Mouse (Mus musculus): Measurements from ENCODE around the gene Msmb. TPM values are rescaled to one million over a fixed set of nuclear protein-coding genes. Genes with fewer than 3 reads are reported as not detected.
"Not testable (repeated sequence)": the region's sequence is repeated elsewhere in the genome, so short reads cannot be mapped to it uniquely, and the experiment has no call there.

Gene Msmb
- total and polyA plus RNA-seq, 3 experiments: not detected

- no peaks in the 10 kb centered on the region for H3K9me3 ChIP-seq (replicated peaks; ENCODE audit: insufficient read depth, low read length)
- no peak overlapping the region for H3K27ac ChIP-seq (ENCODE audit: control insufficient read depth, low read depth, low read length)
- no peak overlapping the region for H3K9ac ChIP-seq (ENCODE audit: control insufficient read depth, low read depth, low read length, poor library complexity, severe bottlenecking)
- TF ChIP-seq SMC3 (IDR thresholded peaks at IDR 0.05; ENCODE audit: low read depth, low read length) (no peak), ZC3H11A (IDR thresholded peaks at IDR 0.05; ENCODE audit: low read depth, low read length) (no peak), RCOR1 (IDR thresholded peaks at IDR 0.05; ENCODE audit: low read depth, low read length) (no peak)
- peaks cover 7% of the 10 kb centered on the region in 2 experiments for H3K4me1 ChIP-seq (ENCODE audit: control insufficient read depth in 1 of 2, insufficient read depth in 2 of 2, low read length in 2 of 2)
- no peak for DNase-seq (ENCODE audit: low read depth, low spot score)
- no peaks in the 10 kb centered on the region for H3K79me2 ChIP-seq (ENCODE audit: control insufficient read depth, insufficient read depth, low read length, poor library complexity)
- H3K36me3 ChIP-seq (ENCODE audit: control insufficient read depth in 1 of 2, insufficient read depth in 2 of 2, low read length in 2 of 2): peaks cover 0 to 5% of the 10 kb centered on the region in 2 experiments
- no peak overlapping the region for H3K4me3 ChIP-seq (ENCODE audit: control insufficient read depth in 1 of 2, insufficient read depth in 1 of 2, low read depth in 2 of 2, low read length in 2 of 2)
- H3K27me3 ChIP-seq (ENCODE audit: control insufficient read depth in 1 of 2, insufficient read depth in 2 of 2, low read length in 2 of 2): no peaks in the 10 kb centered on the region
Measured at GRCm38 (mm10) chr14:32106911-32107310, 34.9 kb upstream of the Msmb start.

DNA sequence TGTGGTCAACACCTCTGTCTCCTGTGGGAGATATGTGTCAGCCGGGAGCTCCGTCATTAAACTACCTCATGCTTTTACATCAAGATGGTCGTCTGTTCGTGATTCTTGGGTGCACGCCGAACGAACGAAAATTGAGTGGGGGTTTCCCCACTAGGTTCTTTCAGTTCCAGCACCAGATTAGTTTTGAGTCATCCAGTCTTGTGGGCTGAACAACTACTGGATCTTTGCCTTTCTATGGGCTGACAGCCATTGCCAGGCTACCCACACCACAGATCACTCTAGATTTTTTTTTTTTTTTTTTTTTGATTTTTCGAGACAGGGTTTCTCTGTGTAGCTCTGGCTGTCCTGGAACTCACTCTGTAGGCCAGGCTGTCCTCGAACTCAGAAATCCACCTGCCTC, 29.7 kb upstream of the Msmb start:
- not testable (repeated sequence) for DNase-seq (ENCODE audit: low read depth, low spot score); H3K79me2 ChIP-seq (ENCODE audit: control insufficient read depth, insufficient read depth, low read length, poor library complexity); H3K27ac ChIP-seq (ENCODE audit: control insufficient read depth, low read depth, low read length); H3K9ac ChIP-seq (ENCODE audit: control insufficient read depth, low read depth, low read length, poor library complexity, severe bottlenecking); H3K9me3 ChIP-seq (replicated peaks; ENCODE audit: insufficient read depth, low read length); H3K27me3 ChIP-seq (ENCODE audit: control insufficient read depth in 1 of 2, insufficient read depth in 2 of 2, low read length in 2 of 2); H3K4me3 ChIP-seq (ENCODE audit: control insufficient read depth in 1 of 2, insufficient read depth in 1 of 2, low read depth in 2 of 2, low read length in 2 of 2); H3K4me1 ChIP-seq (ENCODE audit: control insufficient read depth in 1 of 2, insufficient read depth in 2 of 2, low read length in 2 of 2); H3K36me3 ChIP-seq (ENCODE audit: control insufficient read depth in 1 of 2, insufficient read depth in 2 of 2, low read length in 2 of 2)

- no peak overlapping the region for H3K9ac ChIP-seq (ENCODE audit: control insufficient read depth, low read depth, low read length, poor library complexity, severe bottlenecking)
- no peak for DNase-seq (ENCODE audit: low read depth, low spot score)
- H3K4me1 ChIP-seq (ENCODE audit: control insufficient read depth in 1 of 2, insufficient read depth in 2 of 2, low read length in 2 of 2): no peaks in the 10 kb centered on the region
Measured at GRCm38 (mm10) chr14:32120940-32121919, 20.6 kb upstream of the Msmb start.

DNA sequence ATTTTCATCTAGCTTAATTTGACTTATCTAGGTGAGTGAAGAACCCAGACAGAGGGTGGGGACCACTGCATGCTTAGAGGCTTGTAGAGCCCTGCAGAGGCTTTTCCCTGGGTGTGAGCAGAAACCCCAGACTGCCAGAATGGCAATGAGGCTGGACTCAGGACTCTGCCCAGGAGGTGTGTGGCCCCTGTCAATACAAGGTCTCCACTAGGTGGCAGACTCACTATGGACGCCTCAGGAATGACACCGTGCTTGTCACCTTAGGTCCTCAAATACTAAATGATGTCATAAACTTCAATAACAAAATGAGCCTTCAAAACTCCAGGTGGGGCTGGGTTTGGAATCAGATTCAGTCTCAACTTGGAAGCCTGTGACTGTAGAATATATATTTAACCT, 19.9 kb upstream of the Msmb start:
- TF ChIP-seq CTCF (IDR thresholded peaks at IDR 0.05 in 2 of 3, conservative IDR thresholded peaks at IDR 0.05 in 1 of 3; ENCODE audit: control insufficient read depth in 1 of 3, insufficient read depth in 1 of 3, low read depth in 2 of 3, low read length in 3 of 3, poor library complexity in 1 of 3, severe bottlenecking in 1 of 3): peak; percentile 68 to 84 (median 79)
- no peak for TF ChIP-seq HCFC1 (IDR thresholded peaks at IDR 0.05; ENCODE audit: low read depth, low read length)
- TF ChIP-seq TAL1 (IDR thresholded peaks at IDR 0.05; ENCODE audit: low read length): no peak
- peak; percentile 85 for TF ChIP-seq SMC3 (IDR thresholded peaks at IDR 0.05; ENCODE audit: low read depth, low read length)
- TF ChIP-seq RAD21 (IDR thresholded peaks at IDR 0.05; ENCODE audit: low read depth, low read length): peak; percentile 75
- no peak for TF ChIP-seq KAT2A (conservative IDR thresholded peaks at IDR 0.05; ENCODE audit: low read depth, low read length)
- no peak for TF ChIP-seq MAZ (IDR thresholded peaks at IDR 0.05; ENCODE audit: low read depth, low read length)
- TF ChIP-seq JUND (IDR thresholded peaks at IDR 0.05; ENCODE audit: low read depth, low read length): no peak
- peak; percentile 62 for TF ChIP-seq ZC3H11A (IDR thresholded peaks at IDR 0.05; ENCODE audit: low read depth, low read length)
- H3K4me1 ChIP-seq (ENCODE audit: control insufficient read depth in 1 of 2, insufficient read depth in 2 of 2, low read length in 2 of 2): no peaks in the 10 kb centered on the region
- no peak overlapping the region for H3K9ac ChIP-seq (ENCODE audit: control insufficient read depth, low read depth, low read length, poor library complexity, severe bottlenecking)
- no peaks in the 10 kb centered on the region for H3K79me2 ChIP-seq (ENCODE audit: control insufficient read depth, insufficient read depth, low read length, poor library complexity)
- H3K27ac ChIP-seq (ENCODE audit: control insufficient read depth, low read depth, low read length): no peak overlapping the region
- no peaks in the 10 kb centered on the region for H3K9me3 ChIP-seq (replicated peaks; ENCODE audit: insufficient read depth, low read length)
- no peaks in the 10 kb centered on the region for H3K36me3 ChIP-seq (ENCODE audit: control insufficient read depth in 1 of 2, insufficient read depth in 2 of 2, low read length in 2 of 2)
- H3K27me3 ChIP-seq (ENCODE audit: control insufficient read depth in 1 of 2, insufficient read depth in 2 of 2, low read length in 2 of 2): peaks cover 0 to 3% of the 10 kb centered on the region in 2 experiments
- no peak overlapping the region for H3K4me3 ChIP-seq (ENCODE audit: control insufficient read depth in 1 of 2, insufficient read depth in 1 of 2, low read depth in 2 of 2, low read length in 2 of 2)
- DNase-seq (ENCODE audit: low read depth, low spot score): peak; percentile 65

More at GRCm38 (mm10) chr14:32120940-32121919, 20.6 kb upstream of the Msmb start:
- TF ChIP-seq POLR2AphosphoS5 (IDR thresholded peaks at IDR 0.05; ENCODE audit: borderline replicate concordance, low read depth, low read length) (no peak), GABPA (IDR thresholded peaks at IDR 0.05; ENCODE audit: low read depth, low read length) (no peak), ZC3H11A (IDR thresholded peaks at IDR 0.05; ENCODE audit: low read depth, low read length) (no peak), MAFK (IDR thresholded peaks at IDR 0.05; ENCODE audit: borderline replicate concordance, low read depth, low read length) (no peak), MAX (IDR thresholded peaks at IDR 0.05; ENCODE audit: low read length) (no peak), MAZ (IDR thresholded peaks at IDR 0.05; ENCODE audit: low read depth, low read length) (no peak)
- no peaks in the 10 kb centered on the region for H3K79me2 ChIP-seq (ENCODE audit: control insufficient read depth, insufficient read depth, low read length, poor library complexity)
- H3K9me3 ChIP-seq (replicated peaks; ENCODE audit: insufficient read depth, low read length): no peaks in the 10 kb centered on the region
- no peaks in the 10 kb centered on the region for H3K36me3 ChIP-seq (ENCODE audit: control insufficient read depth in 1 of 2, insufficient read depth in 2 of 2, low read length in 2 of 2)
- peaks cover 0 to under 1% of the 10 kb centered on the region in 2 experiments for H3K27me3 ChIP-seq (ENCODE audit: control insufficient read depth in 1 of 2, insufficient read depth in 2 of 2, low read length in 2 of 2)
- H3K27ac ChIP-seq (ENCODE audit: control insufficient read depth, low read depth, low read length): no peak overlapping the region
- H3K4me3 ChIP-seq (ENCODE audit: control insufficient read depth in 1 of 2, insufficient read depth in 1 of 2, low read depth in 2 of 2, low read length in 2 of 2): no peak overlapping the region
